Mouse (Mus musculus) kidney, postnatal 10 days (tissue): Measurements from ENCODE around the gene Pigv.

ENCODE experiments used
- DNase-seq: peaks from one replicate; pipeline ENCODE4 v3.0.0; 2021; ENCODE audit warnings: mixed read lengths

Gene Pigv

DNA sequence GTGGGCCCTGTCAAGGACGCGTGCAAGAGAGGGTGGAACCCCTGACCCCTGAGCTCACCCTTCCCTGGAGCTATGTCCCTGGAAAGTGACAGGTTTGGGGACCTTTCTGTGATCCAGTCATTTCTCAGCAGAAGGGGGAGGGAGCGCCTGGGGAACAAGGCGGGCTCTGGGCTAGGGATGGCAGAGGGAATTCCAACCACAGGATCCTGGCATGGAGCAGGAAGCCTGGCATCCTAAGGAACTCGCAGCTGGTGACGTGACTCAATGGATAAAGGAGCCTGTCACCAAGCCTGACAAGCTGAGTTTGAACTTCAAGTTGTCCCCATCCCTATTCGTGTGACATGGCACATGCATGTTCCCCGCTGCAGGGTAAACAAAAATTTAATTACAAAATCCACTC is 59.4 kb downstream of the Pigv start:
- DNase-seq: no peak

DNA sequence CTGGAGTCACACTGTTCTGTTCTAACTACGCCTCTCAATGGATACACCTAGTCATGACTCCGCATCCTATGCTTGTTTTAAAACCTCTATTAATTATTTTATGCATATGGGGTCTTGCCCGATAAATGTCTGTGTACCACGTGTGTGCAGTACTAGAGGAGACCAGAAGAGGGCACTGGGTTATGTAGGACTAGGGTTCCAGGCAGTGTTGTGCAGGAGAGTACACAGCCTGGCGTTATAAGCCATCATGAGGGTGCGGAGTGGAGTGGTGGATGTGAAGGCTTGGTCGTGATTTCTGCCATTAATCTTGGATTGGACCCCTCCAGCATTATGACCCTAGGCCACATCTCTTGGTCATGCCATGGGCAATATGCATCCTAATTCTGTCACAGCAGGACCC is 60.0 kb downstream of the Pigv start:
- DNase-seq: no peak

DNA sequence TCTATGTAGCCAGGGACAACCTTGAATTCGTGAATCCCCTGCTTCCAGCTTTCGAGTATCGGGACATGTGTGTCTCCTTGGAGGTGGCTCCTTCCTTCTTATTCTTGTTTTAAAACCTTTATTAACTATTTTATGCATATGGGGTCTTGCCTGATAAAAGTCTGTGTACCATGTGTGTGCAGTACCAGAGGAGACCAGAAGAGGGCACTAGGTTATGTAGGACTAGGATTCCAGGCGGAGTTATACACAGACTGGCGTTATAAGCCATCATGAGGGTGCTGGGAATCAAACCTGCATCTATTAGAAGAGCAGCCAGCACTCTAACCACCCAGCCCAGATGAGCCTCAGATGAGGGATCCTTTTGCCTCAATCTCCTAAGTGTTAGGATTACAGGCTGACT is 60.6 kb downstream of the Pigv start:
- DNase-seq: no peak
